Mouse (Mus musculus) myocyte (in vitro differentiated cells): ENCODE data around the gene Dnaaf1. TPM values are rescaled to one million over a fixed set of nuclear protein-coding genes. Genes with fewer than 3 reads are reported as not detected.

Experiments
- H3K27me3 ChIP-seq: one replicate; pipeline ENCODE4 v1.6.1; 2011; ENCODE audit not compliant: control insufficient read depth, insufficient read depth, insufficient read length
- H3K36me3 ChIP-seq: one replicate; pipeline ENCODE4 v1.6.1; 2011; ENCODE audit not compliant: control insufficient read depth, insufficient read depth
- H3K4me2 ChIP-seq: one replicate; pipeline ENCODE4 v1.6.1; 2011; ENCODE audit warnings: low read depth, control low read depth
- H3K4me3 ChIP-seq: one replicate; pipeline ENCODE4 v1.5.1; 2011; ENCODE audit warnings: mild to moderate bottlenecking, control low read depth, moderate library complexity
- H3K79me2 ChIP-seq: one replicate; pipeline ENCODE4 v1.6.1; 2011; ENCODE audit not compliant: control insufficient read depth, insufficient read depth
- H3ac ChIP-seq: one replicate; pipeline ENCODE4 v1.6.1; 2011; ENCODE audit not compliant: control insufficient read depth, insufficient read length
- CEBPB ChIP-seq: IDR thresholded peaks from 2 replicates; pipeline ENCODE4 v1.6.1; 2011; ENCODE audit warnings: mild to moderate bottlenecking, moderate library complexity; ENCODE audit not compliant: poor library complexity, insufficient read depth, severe bottlenecking
- E2F4 ChIP-seq: IDR thresholded peaks from one replicate; pipeline ENCODE4 v1.6.1; 2011; ENCODE audit warnings: mild to moderate bottlenecking, control low read depth, moderate library complexity; ENCODE audit not compliant: insufficient read depth
- MAX ChIP-seq: IDR thresholded peaks from one replicate; pipeline ENCODE4 v1.6.1; 2011; ENCODE audit warnings: low read depth, mild to moderate bottlenecking, control low read depth
- MYOD1 ChIP-seq, 3 experiments: IDR thresholded peaks; one replicate each; pipeline ENCODE4 v1.6.1; 2011; ENCODE audit warnings: control low read depth in 2 of 3, low read depth in 2 of 3, mild to moderate bottlenecking in 2 of 3, moderate library complexity in 1 of 3; ENCODE audit not compliant: insufficient read length in 2 of 3, control insufficient read depth in 1 of 3
- MYOG ChIP-seq, 3 experiments: IDR thresholded peaks; one replicate each; pipeline ENCODE4 v1.6.1; 2011; ENCODE audit warnings: control low read depth in 2 of 3, low read depth in 2 of 3, mild to moderate bottlenecking in 2 of 3; ENCODE audit not compliant: insufficient read length in 2 of 3, control insufficient read depth in 1 of 3, insufficient read depth in 1 of 3
- POLR2A ChIP-seq: IDR thresholded peaks from one replicate; pipeline ENCODE4 v1.6.1; 2011; ENCODE audit warnings: low read depth, mild to moderate bottlenecking, control low read depth, moderate library complexity; ENCODE audit not compliant: insufficient read length
- POLR2AphosphoS2 ChIP-seq: IDR thresholded peaks from one replicate; pipeline ENCODE4 v1.6.1; 2011; ENCODE audit warnings: low read depth, control low read depth; ENCODE audit not compliant: insufficient read length
- REST ChIP-seq: IDR thresholded peaks from one replicate; pipeline ENCODE4 v1.6.1; 2011; ENCODE audit warnings: mild to moderate bottlenecking, control low read depth, moderate library complexity; ENCODE audit not compliant: insufficient read depth, insufficient read length
- SRF ChIP-seq: IDR thresholded peaks from one replicate; pipeline ENCODE4 v1.6.1; 2011; ENCODE audit warnings: low read depth; ENCODE audit not compliant: control insufficient read depth, insufficient read length
- TCF12 ChIP-seq: IDR thresholded peaks from one replicate; pipeline ENCODE4 v1.6.1; 2011; ENCODE audit warnings: mild to moderate bottlenecking, control low read depth; ENCODE audit not compliant: poor library complexity, insufficient read depth, severe bottlenecking
- TCF3 ChIP-seq: IDR thresholded peaks from one replicate; pipeline ENCODE4 v1.6.1; 2011; ENCODE audit warnings: low read depth, control low read depth; ENCODE audit not compliant: insufficient read length
- USF1 ChIP-seq: IDR thresholded peaks from one replicate; pipeline ENCODE4 v1.6.1; 2011; ENCODE audit warnings: low read depth, mild to moderate bottlenecking, control low read depth, moderate library complexity
- polyA plus RNA-seq: library from polyadenylated mRNA; unstranded; fragments of >200 nt; fragmentation: generic; extraction: Trizol; gene quantifications from one replicate; pipeline ENCODE4 v1.2.1, GENCODE M21; 2012; ENCODE audit warnings: missing spikeins

Gene Dnaaf1
- polyA plus RNA-seq, 1 experiment: 0.01 TPM

- H3K4me2 ChIP-seq: no peak overlapping the region
- peaks cover 25% of the 10 kb centered on the region for H3K79me2 ChIP-seq
- TF ChIP-seq MYOG (IDR thresholded peaks at IDR 0.05; ENCODE audit: control insufficient read depth in 1 of 3, insufficient read depth in 1 of 3, insufficient read length in 2 of 3, low read depth in 2 of 3) (no peak), MAX (no peak), REST (no peak), E2F4 (no peak), TCF3 (no peak), CEBPB (no peak), USF1 (no peak), SRF (no peak), TCF12 (no peak), MYOD1 (IDR thresholded peaks at IDR 0.05; ENCODE audit: control insufficient read depth in 1 of 3, insufficient read length in 2 of 3, low read depth in 2 of 3) (no peak), POLR2A (no peak), POLR2AphosphoS2 (no peak)
- H3K4me3 ChIP-seq: no peak overlapping the region
- H3ac ChIP-seq: no peak overlapping the region
- peaks cover 36% of the 10 kb centered on the region for H3K36me3 ChIP-seq
- H3K27me3 ChIP-seq: no peaks in the 10 kb centered on the region
Measured at GRCm38 (mm10) chr8:119544606-119545005, 30.4 kb upstream of the Dnaaf1 start.

DNA sequence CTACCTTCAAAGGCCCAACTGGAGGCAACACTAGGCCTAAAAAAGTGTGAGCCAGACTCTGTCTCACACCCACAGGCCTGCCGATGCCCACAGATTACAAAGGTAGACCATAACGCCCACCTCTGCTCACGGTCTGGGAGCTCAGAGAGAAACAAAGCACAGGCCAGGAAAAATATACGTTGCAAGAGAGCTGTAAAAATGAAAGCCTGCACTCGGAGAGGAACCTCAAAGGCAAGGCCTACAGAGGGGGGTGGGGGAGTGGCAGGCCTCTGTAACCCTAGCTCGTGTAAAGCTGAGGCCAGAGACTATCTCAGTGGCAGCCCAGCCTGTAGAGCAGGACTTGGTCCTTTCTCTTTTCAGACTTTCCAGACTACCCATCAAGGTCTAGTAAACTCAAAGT lies 29.9 kb upstream of the Dnaaf1 start:
- no peak overlapping the region for H3K4me3 ChIP-seq
- H3K27me3 ChIP-seq: no peaks in the 10 kb centered on the region
- TF ChIP-seq MAX (no peak), SRF (no peak), REST (no peak), CEBPB (no peak), MYOD1 (IDR thresholded peaks at IDR 0.05; ENCODE audit: control insufficient read depth in 1 of 3, insufficient read length in 2 of 3, low read depth in 2 of 3) (no peak), TCF12 (no peak), USF1 (no peak), TCF3 (no peak), POLR2A (no peak), MYOG (IDR thresholded peaks at IDR 0.05; ENCODE audit: control insufficient read depth in 1 of 3, insufficient read depth in 1 of 3, insufficient read length in 2 of 3, low read depth in 2 of 3) (no peak), POLR2AphosphoS2 (no peak), E2F4 (no peak)
- H3K79me2 ChIP-seq: peaks cover 30% of the 10 kb centered on the region
- no peak overlapping the region for H3ac ChIP-seq
- H3K36me3 ChIP-seq: peaks cover 30% of the 10 kb centered on the region
- no peak overlapping the region for H3K4me2 ChIP-seq

DNA sequence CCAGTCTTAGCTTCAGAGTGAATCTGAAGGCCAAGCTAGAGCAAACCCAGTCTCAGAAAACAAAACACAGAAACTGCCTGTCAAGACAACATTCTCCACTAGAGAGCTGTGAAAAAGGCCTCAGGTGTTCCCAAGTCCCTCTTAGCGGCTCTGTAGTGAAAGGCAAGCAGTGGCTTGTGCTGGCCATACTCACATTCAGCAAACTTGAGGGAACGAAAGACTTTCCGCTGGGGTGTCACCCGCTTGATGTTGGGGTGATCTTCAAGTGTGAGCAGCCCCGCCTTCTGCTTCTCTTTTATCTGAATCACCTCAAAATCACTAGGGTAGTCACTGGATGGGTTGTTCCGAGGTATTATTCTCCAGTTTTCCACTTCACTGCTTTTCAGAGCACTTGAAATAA lies 29.2 kb upstream of the Dnaaf1 start:
- TF ChIP-seq CEBPB (no peak), REST (no peak), MYOG (IDR thresholded peaks at IDR 0.05; ENCODE audit: control insufficient read depth in 1 of 3, insufficient read depth in 1 of 3, insufficient read length in 2 of 3, low read depth in 2 of 3) (no peak), TCF12 (no peak), SRF (no peak), MYOD1 (IDR thresholded peaks at IDR 0.05; ENCODE audit: control insufficient read depth in 1 of 3, insufficient read length in 2 of 3, low read depth in 2 of 3) (no peak), POLR2A (no peak), MAX (no peak), E2F4 (no peak), USF1 (no peak), TCF3 (no peak), POLR2AphosphoS2 (no peak)
- no peak overlapping the region for H3ac ChIP-seq
- H3K4me2 ChIP-seq: no peak overlapping the region
- H3K27me3 ChIP-seq: no peaks in the 10 kb centered on the region
- no peak overlapping the region for H3K4me3 ChIP-seq
- H3K79me2 ChIP-seq: peaks cover 37% of the 10 kb centered on the region
- H3K36me3 ChIP-seq: peaks cover 24% of the 10 kb centered on the region

- Histone ChIP-seq H3K36me3 (peaks cover 16% of the 10 kb centered on the region), H3K79me2 (peaks cover 50% of the 10 kb centered on the region)
- TF ChIP-seq POLR2A (no peak), MAX (no peak), E2F4 (no peak)
Measured at GRCm38 (mm10) chr8:119547019-119547691, 27.9 kb upstream of the Dnaaf1 start.

DNA sequence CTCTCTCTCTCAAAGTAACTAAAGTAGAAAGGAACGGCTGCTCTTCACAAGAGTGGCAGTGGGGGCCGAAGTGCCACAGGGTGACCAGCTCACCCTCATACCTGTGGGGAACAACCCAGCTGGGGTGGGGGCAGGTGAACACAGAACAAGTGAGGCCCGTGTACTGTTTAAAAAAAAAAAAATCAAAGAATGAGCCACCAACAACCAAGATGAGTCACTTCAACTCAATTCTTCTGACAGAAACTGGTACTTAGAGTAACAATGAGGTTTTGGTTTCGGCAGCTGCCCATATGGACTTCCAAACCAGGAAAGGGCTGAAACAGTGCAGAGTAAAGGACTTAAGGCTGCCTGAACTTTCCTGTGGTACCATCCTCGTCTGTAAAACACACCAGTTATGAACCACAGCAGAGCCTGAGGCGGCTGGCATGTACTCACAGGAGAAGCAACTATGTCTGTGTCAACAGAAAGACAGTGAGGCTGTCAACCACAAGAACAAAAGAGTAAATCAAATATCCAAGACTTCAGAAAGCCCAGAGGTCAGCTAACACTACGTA lies 26.4 kb upstream of the Dnaaf1 start:
- H3K4me3 ChIP-seq: no peak overlapping the region
- no peak for TF ChIP-seq MAX
- TF ChIP-seq SRF: no peak
- TF ChIP-seq USF1: no peak
- no peak for TF ChIP-seq TCF12
- H3K27me3 ChIP-seq: no peaks in the 10 kb centered on the region
- H3ac ChIP-seq: no peak overlapping the region
- H3K79me2 ChIP-seq: peaks cover 65% of the 10 kb centered on the region
- H3K36me3 ChIP-seq: peaks cover 6% of the 10 kb centered on the region
- peak overlapping the region; percentile 15 for H3K4me2 ChIP-seq

More at GRCm38 (mm10) chr8:119547019-119547691, 27.9 kb upstream of the Dnaaf1 start:
- no peaks in the 10 kb centered on the region for H3K27me3 ChIP-seq
- H3K4me3 ChIP-seq: no peak overlapping the region
- H3K4me2 ChIP-seq: no peak overlapping the region
- H3ac ChIP-seq: no peak overlapping the region
